ENCODE assay signal across 19 mouse cellular contexts in genomic region chr17:65081779-65082086, GRCm38 (mm10).
DNase-seq lines count a peak whose midpoint lies in the region; ATAC-seq and TF ChIP-seq lines count a peak whose summit lies in the region.
"Had no signal": no experiment of that assay in that cellular context is flagged by ENCODE, and none has a peak within 500 bp of the region (broad histone marks: within the 10 kb centered on the region; RNA-seq: fewer than 3 reads in every experiment).

No protein-coding gene starts in this region.

- 73% methylated on average over 2 of the region's 2 CpGs for WGBS in hindbrain, embryonic 13.5 days
- 82% methylated on average over 2 of the region's 2 CpGs for WGBS in hindbrain, embryonic 10.5 days
- WGBS in midbrain, embryonic 16.5 days: 54% methylated on average over 2 of the region's 2 CpGs
- 51% methylated on average over 2 of the region's 2 CpGs for WGBS in midbrain, postnatal 0 days
- WGBS in forebrain, embryonic 15.5 days: 33% methylated on average over 2 of the region's 2 CpGs
- WGBS in neural tube, embryonic 14.5 days: 51% methylated on average over 2 of the region's 2 CpGs
- WGBS in kidney, embryonic 15.5 days: 71% methylated on average over 2 of the region's 2 CpGs

- TF ChIP-seq CTCF in midbrain, postnatal 0 days (IDR thresholded peaks at IDR 0.05): no peak

- no peak for ATAC-seq in hindbrain, embryonic 13.5 days (ENCODE audit: low FRiP score)
- ATAC-seq in midbrain, embryonic 16.5 days: peak; percentile 28; the same call in 1 of the 2 replicates
- ATAC-seq in midbrain, postnatal 0 days (ENCODE audit: low FRiP score): no peak
- peak; percentile 78 for ATAC-seq in forebrain, embryonic 15.5 days (replicated peaks)
- 0 out of 2 replicates have a peak, but pooled peaks have one; percentile 44 for ATAC-seq in neural tube, embryonic 14.5 days (ENCODE audit: low read depth)
- no peak for ATAC-seq in kidney, embryonic 15.5 days (replicated peaks; ENCODE audit: low FRiP score)
- ATAC-seq: hindbrain, embryonic 16.5 days; inflammation-experienced regulatory T-cells, adult 6 months had no signal

- no peaks in the 10 kb centered on the region for H3K36me3 ChIP-seq in hindbrain, embryonic 13.5 days
- no peaks in the 10 kb centered on the region for H3K36me3 ChIP-seq in hindbrain, embryonic 10.5 days
- no peaks in the 10 kb centered on the region for H3K36me3 ChIP-seq in midbrain, embryonic 16.5 days (ENCODE audit: control insufficient read depth, insufficient read depth, low read length)
- no peaks in the 10 kb centered on the region for H3K36me3 ChIP-seq in midbrain, postnatal 0 days (ENCODE audit: insufficient read depth, low read length)
- no peaks in the 10 kb centered on the region for H3K36me3 ChIP-seq in forebrain, embryonic 15.5 days
- H3K36me3 ChIP-seq in neural tube, embryonic 14.5 days (ENCODE audit: control insufficient read depth, insufficient read depth, low read length): no peaks in the 10 kb centered on the region
- no peaks in the 10 kb centered on the region for H3K36me3 ChIP-seq in kidney, embryonic 15.5 days
- H3K36me3 ChIP-seq: embryonic facial prominence, embryonic 12.5 days; heart, embryonic 12.5 days had no signal

- peaks cover 16% of the 10 kb centered on the region for H3K4me1 ChIP-seq in hindbrain, embryonic 13.5 days (replicated peaks)
- no peaks in the 10 kb centered on the region for H3K4me1 ChIP-seq in hindbrain, embryonic 10.5 days (replicated peaks)
- H3K4me1 ChIP-seq in midbrain, embryonic 16.5 days (ENCODE audit: control insufficient read depth, insufficient read depth, low read length): peaks cover 4% of the 10 kb centered on the region; the same call in 1 of the 2 replicates
- no peaks in the 10 kb centered on the region for H3K4me1 ChIP-seq in midbrain, postnatal 0 days (ENCODE audit: insufficient read depth, low read length)
- H3K4me1 ChIP-seq in forebrain, embryonic 15.5 days: peaks cover 17% of the 10 kb centered on the region
- peaks cover 7% of the 10 kb centered on the region; the same call in 1 of the 2 replicates for H3K4me1 ChIP-seq in neural tube, embryonic 14.5 days (ENCODE audit: control insufficient read depth, insufficient read depth, low read length)
- H3K4me1 ChIP-seq in kidney, embryonic 15.5 days: no peaks in the 10 kb centered on the region
- H3K4me1 ChIP-seq: embryonic facial prominence, embryonic 12.5 days; heart, embryonic 12.5 days had no signal

- no peak overlapping the region for H3K4me3 ChIP-seq in hindbrain, embryonic 13.5 days
- H3K4me3 ChIP-seq in hindbrain, embryonic 10.5 days: no peak overlapping the region
- H3K4me3 ChIP-seq in midbrain, embryonic 16.5 days (ENCODE audit: low read depth, low read length): no peak overlapping the region
- H3K4me3 ChIP-seq in midbrain, postnatal 0 days (ENCODE audit: low read depth, low read length): no peak overlapping the region
- no peak overlapping the region for H3K4me3 ChIP-seq in forebrain, embryonic 15.5 days
- H3K4me3 ChIP-seq in neural tube, embryonic 14.5 days (ENCODE audit: low read depth, low read length): no peak overlapping the region
- no peak overlapping the region for H3K4me3 ChIP-seq in kidney, embryonic 15.5 days (replicated peaks)
- H3K4me3 ChIP-seq: embryonic facial prominence, embryonic 12.5 days; heart, adult 2 months; heart, embryonic 12.5 days had no signal

- H3K27me3 ChIP-seq in hindbrain, embryonic 13.5 days: no peaks in the 10 kb centered on the region
- H3K27me3 ChIP-seq in hindbrain, embryonic 10.5 days (ENCODE audit: insufficient read depth, poor library complexity, severe bottlenecking): no peaks in the 10 kb centered on the region
- no peaks in the 10 kb centered on the region for H3K27me3 ChIP-seq in midbrain, embryonic 16.5 days (ENCODE audit: control insufficient read depth, insufficient read depth, low read depth, low read length)
- no peaks in the 10 kb centered on the region for H3K27me3 ChIP-seq in midbrain, postnatal 0 days (ENCODE audit: insufficient read depth, low read length)
- H3K27me3 ChIP-seq in forebrain, embryonic 15.5 days: no peaks in the 10 kb centered on the region
- H3K27me3 ChIP-seq in neural tube, embryonic 14.5 days (ENCODE audit: control insufficient read depth, insufficient read depth, low read length): no peaks in the 10 kb centered on the region
- no peaks in the 10 kb centered on the region for H3K27me3 ChIP-seq in kidney, embryonic 15.5 days
- H3K27me3 ChIP-seq: embryonic facial prominence, embryonic 12.5 days; heart, embryonic 12.5 days had no signal

- no peak for DNase-seq in hindbrain, embryonic 10.5 days (ENCODE audit: low spot score)
- DNase-seq in midbrain, postnatal 0 days (ENCODE audit: low spot score): no peak
- DNase-seq in MN1 (ENCODE audit: low spot score): no peak
- DNase-seq: adrenal gland, adult 8-10 months; adrenal gland, postnatal 36 days; cerebellum, adult 11 months; cerebellum, adult 8-10 months; cerebellum, postnatal 14 days; gastrocnemius, postnatal 10 days; heart, adult 2 months had no signal

- no peak overlapping the region for H3K4me2 ChIP-seq in hindbrain, embryonic 13.5 days
- H3K4me2 ChIP-seq in midbrain, embryonic 16.5 days (ENCODE audit: low read length): no peak overlapping the region
- H3K4me2 ChIP-seq in midbrain, postnatal 0 days (ENCODE audit: low read depth, low read length, poor library complexity, severe bottlenecking): no peak overlapping the region
- no peak overlapping the region for H3K4me2 ChIP-seq in forebrain, embryonic 15.5 days (replicated peaks)
- no peak overlapping the region for H3K4me2 ChIP-seq in neural tube, embryonic 14.5 days (ENCODE audit: low read depth, low read length)
- H3K4me2 ChIP-seq in kidney, embryonic 15.5 days: no peak overlapping the region
- H3K4me2 ChIP-seq: embryonic facial prominence, embryonic 12.5 days; heart, embryonic 12.5 days had no signal

- H3K9me3 ChIP-seq in hindbrain, embryonic 13.5 days: no peaks in the 10 kb centered on the region
- no peaks in the 10 kb centered on the region for H3K9me3 ChIP-seq in hindbrain, embryonic 10.5 days
- H3K9me3 ChIP-seq in midbrain, embryonic 16.5 days (replicated peaks; ENCODE audit: control insufficient read depth, low read length, poor library complexity, severe bottlenecking): no peaks in the 10 kb centered on the region
- no peaks in the 10 kb centered on the region for H3K9me3 ChIP-seq in midbrain, postnatal 0 days (ENCODE audit: low read length)
- H3K9me3 ChIP-seq in forebrain, embryonic 15.5 days: no peaks in the 10 kb centered on the region
- no peaks in the 10 kb centered on the region for H3K9me3 ChIP-seq in neural tube, embryonic 14.5 days (ENCODE audit: control insufficient read depth, low read length)
- no peaks in the 10 kb centered on the region for H3K9me3 ChIP-seq in kidney, embryonic 15.5 days (replicated peaks)
- H3K9me3 ChIP-seq: embryonic facial prominence, embryonic 12.5 days; heart, embryonic 12.5 days had no signal

- no peak overlapping the region for H3K9ac ChIP-seq in hindbrain, embryonic 13.5 days
- H3K9ac ChIP-seq in midbrain, embryonic 16.5 days (ENCODE audit: low read depth, low read length): no peak overlapping the region
- no peak overlapping the region for H3K9ac ChIP-seq in midbrain, postnatal 0 days (replicated peaks; ENCODE audit: low read length, poor library complexity, severe bottlenecking)
- no peak overlapping the region for H3K9ac ChIP-seq in forebrain, embryonic 15.5 days (replicated peaks)
- H3K9ac ChIP-seq in neural tube, embryonic 14.5 days (replicated peaks; ENCODE audit: low read depth, low read length): no peak overlapping the region
- no peak overlapping the region for H3K9ac ChIP-seq in kidney, embryonic 15.5 days
- H3K9ac ChIP-seq: embryonic facial prominence, embryonic 12.5 days; heart, embryonic 12.5 days had no signal

- H3K27ac ChIP-seq in hindbrain, embryonic 13.5 days: 0 out of 2 replicates have a peak overlapping the region, but pooled peaks have one; percentile 13
- H3K27ac ChIP-seq in hindbrain, embryonic 10.5 days: no peak overlapping the region
- H3K27ac ChIP-seq in midbrain, embryonic 16.5 days (ENCODE audit: low read length): no peak overlapping the region
- no peak overlapping the region for H3K27ac ChIP-seq in midbrain, postnatal 0 days (ENCODE audit: low read depth, low read length)
- peak overlapping the region; percentile 46; the same call in 1 of the 2 replicates for H3K27ac ChIP-seq in forebrain, embryonic 15.5 days (replicated peaks)
- H3K27ac ChIP-seq in neural tube, embryonic 14.5 days (ENCODE audit: low read depth, low read length): no peak overlapping the region; the same call in 1 of the 2 replicates
- H3K27ac ChIP-seq in kidney, embryonic 15.5 days: no peak overlapping the region
- H3K27ac ChIP-seq: embryonic facial prominence, embryonic 12.5 days; heart, adult 2 months had no signal

Comparison
In these comparisons a context has a peak if more than half of its experiments do, and no peak if none do; other contexts are left out.
1. ATAC-seq: peak in midbrain, embryonic 16.5 days (single experiment), forebrain, embryonic 15.5 days (single experiment) and neural tube, embryonic 14.5 days (single experiment); none in hindbrain, embryonic 13.5 days (single experiment), midbrain, postnatal 0 days (single experiment) and kidney, embryonic 15.5 days (single experiment).
2. H3K27ac ChIP-seq: peak in hindbrain, embryonic 13.5 days (single experiment) and forebrain, embryonic 15.5 days (single experiment); none in hindbrain, embryonic 10.5 days (single experiment), midbrain, embryonic 16.5 days (single experiment), midbrain, postnatal 0 days (single experiment), neural tube, embryonic 14.5 days (single experiment) and kidney, embryonic 15.5 days (single experiment).